Mouse (Mus musculus): ENCODE measurements around the gene Entpd7. TPM values are rescaled to one million over a fixed set of nuclear protein-coding genes. Genes with fewer than 3 reads are reported as not detected.
A peak's percentile ranks its signal among the peaks of the same experiment; 100 is the strongest.

Entpd7 gene
- polyA plus RNA-seq, 2 experiments from 2014 or later = 6.7 to 7.1 TPM

GRCm38 (mm10) chr19:43726510-43727146, 37.2 kb downstream of the Entpd7 start:
- no peak for ATAC-seq

DNA sequence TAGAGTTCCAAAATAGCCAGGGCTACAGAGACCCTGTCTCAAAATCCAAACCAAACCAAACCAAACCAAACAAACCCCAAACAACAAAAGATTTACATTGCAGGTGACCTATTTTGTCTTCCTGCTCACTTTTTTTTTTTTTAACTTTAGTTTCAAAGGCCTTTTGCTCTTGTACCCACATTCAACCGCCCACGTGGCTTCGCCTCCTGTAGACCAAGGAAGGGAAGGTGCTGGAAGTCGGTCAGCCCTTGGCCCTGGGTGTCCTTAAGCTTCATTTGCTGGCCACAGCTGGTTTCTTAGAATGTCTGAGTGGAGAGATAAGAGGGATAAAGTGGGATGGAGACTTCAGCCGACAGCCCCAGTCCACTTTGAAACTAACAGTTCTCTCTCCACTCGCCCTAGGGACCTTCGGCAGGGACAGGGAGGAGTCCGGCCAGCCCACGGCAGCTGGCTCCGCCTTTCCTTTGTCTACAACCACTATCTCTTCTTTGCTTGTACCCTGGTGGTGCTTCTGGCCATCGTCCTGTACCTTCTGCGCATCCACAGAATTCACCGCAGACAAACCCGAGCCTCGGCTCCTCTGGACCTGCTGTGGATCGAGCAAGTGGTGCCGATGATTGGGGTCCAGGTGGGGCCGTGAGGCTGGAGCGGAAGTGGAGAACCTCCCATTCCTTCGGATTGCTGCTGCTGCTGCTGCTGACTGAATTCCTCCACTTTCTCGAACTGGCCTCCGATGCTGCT, 40.0 kb downstream of the Entpd7 start:
- ATAC-seq = no peak

DNA sequence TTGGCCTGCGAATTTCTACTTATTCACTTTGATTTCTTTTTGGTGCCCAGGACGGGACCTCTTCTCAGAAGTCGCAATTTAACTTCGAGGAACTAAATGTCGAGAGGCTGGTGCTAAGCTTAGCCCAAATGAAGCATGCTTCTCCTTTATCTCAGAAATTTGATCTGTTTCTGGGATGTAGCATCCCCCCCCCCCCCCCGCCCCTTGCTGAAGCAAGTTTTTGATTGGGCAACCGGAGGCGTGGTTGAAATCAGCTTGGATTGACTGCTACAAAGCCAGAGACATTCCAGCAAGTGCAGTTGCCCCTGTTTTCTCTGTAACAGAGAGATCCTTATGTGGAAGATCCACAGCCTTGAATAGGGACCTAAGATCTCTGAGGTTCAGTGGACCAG, 40.6 kb downstream of the Entpd7 start:
- ATAC-seq = no peak

DNA sequence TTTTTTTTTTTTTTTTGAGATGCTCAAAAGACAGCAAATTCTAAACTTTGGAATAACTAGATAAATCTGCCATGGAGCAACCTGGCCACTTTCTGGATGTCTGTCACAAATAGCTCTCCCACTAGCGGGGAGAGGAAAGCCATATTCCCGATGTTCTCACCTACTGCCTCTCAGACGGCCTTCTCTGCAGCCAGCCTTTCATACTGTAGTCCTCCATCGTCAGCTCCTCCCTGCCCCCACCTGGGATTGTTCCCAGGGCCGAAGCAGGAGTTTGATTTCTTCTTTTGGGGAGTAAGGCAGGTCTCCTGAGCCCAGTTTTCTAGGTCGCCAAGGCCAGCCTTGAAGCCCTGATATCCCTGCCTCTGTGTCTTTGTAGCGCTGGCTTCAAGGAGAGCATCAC, 41.7 kb downstream of the Entpd7 start:
- no peak for ATAC-seq

GRCm38 (mm10) chr19:43738409-43738808, 48.9 kb downstream of the Entpd7 start:
- ATAC-seq = no peak

GRCm38 (mm10) chr19:43743401-43743800, 53.9 kb downstream of the Entpd7 start:
- ATAC-seq = no peak

DNA sequence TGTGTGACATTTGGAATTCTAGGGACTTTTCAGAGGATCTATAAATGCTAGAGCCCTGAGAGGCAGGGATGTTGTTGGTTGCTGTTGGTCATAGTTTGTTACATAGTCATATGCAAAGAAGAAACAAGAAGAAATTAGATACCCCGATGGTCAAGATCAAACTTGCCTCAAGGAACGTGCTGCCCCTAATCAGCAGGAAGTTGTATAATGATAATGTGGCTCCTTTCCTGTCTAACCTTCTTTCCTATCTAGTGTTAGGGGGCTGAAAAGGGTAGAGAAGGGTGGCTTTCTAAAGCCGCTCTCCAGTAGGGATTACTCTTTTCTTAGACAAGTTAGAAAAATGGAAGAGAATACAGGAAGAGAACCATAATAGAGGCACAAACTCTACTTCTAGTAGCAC, 56.3 kb downstream of the Entpd7 start:
- no peak for ATAC-seq

DNA sequence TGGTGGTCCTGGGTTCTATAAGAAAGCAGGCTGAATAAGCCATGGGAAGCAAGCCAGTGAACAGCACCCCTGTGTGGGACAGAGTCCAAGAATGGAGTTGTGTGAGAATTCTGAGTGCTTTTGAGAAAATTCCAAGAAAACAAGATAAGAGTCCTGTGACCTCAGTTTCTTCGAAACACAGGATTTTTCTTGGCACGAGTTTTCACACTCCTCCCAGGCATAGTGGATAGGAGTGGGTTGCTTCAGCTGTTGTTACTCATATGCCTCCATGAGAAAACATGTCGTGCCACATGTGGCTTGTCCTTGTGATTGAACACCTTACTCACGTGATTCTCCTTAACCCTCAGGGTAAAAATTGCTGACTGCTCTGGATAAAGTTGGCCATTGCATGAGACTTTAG, 58.4 kb downstream of the Entpd7 start:
- no peak for ATAC-seq

DNA sequence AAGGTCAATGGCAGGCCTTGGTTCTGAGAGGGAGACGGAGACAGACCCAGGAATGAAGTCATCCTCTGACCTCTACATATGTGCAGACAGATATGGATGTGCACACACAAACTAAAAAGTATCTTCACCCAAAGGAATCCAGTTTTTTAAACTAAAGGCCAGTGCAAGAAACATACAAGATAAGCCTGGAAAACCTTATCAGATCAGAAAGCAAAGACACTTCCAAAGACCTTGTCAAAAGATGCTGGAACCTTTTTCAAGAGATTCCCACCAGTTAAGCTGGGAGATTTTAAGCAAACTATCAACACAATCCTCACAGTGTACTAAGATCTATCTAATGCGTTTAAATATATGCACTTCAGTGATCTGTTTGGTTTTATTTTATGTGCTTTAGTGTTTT, 60.5 kb downstream of the Entpd7 start:
- no peak for ATAC-seq

- ATAC-seq = peak; percentile 83
These were observed 63.2 kb downstream of the Entpd7 start, which contains the start of the genes Cutc and Cox15 for GRCm38 (mm10) chr19:43752489-43753225. Gene Cutc (plus strand): TSS chr19:43752996. Gene Cox15 (minus strand): TSS chr19:43753000.

GRCm38 (mm10) chr19:43753226-43753835, 63.9 kb downstream of the Entpd7 start:
- ATAC-seq = peak; percentile 81

DNA sequence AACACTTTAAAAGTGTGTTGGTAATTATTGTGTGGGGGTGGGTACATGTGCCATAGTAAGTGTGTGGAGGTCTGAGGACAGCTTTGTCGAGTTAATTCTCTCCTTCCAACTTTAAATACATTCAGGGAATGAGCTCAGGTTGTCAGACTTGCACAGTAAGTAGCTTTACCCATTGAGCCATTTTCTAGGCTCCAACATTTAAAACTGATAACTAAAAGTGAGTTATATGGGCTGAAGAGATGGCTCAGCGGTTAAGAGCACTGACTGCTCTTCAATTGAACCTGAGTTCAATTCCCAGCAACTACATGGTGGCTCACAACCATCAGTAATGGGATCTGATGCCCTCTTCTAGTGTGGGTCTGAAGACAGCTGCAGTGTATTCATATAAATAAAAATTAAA, 64.8 kb downstream of the Entpd7 start:
- no peak for ATAC-seq

DNA sequence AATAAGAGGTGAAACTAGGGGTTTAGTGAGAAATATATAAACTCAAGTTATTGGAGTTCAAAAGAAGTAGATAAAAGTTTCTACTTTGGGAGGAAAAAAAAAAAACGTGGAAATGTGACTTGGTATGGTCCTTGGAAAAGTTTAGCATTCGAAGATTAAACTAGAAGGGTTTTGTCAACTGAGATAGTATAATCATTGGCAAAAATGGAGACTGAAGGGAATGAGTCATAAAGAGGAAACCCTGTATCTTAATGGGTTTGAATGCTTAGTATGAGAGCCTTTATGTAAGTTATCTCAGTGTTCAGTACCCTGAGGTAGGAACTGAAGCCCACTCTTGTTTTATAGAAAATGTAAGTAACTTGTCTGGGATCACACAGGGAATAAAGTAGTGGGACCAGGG, 65.4 kb downstream of the Entpd7 start:
- ATAC-seq = no peak

GRCm38 (mm10) chr19:43760504-43760903, 71.0 kb downstream of the Entpd7 start:
- ATAC-seq = peak; percentile 78

GRCm38 (mm10) chr19:43761543-43762256, 72.2 kb downstream of the Entpd7 start:
- no peak for ATAC-seq

DNA sequence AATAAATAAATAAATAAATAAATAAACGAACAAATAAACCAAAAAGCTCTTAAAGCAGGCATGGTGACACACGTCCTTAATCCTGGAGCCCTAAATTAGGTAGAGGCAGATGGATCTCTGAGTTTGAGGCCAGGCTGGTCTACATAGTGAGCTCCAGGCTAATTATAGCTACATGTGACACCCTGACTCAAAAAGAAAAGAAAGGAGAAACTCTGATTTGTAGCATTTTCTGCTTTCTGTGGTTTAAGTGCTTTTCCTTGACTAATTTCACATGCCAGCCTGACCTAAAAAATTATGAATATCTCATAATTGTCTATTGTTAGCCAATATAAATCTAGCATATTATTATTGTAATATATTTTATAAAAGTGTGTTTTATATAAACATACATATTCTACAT, 72.9 kb downstream of the Entpd7 start:
- ATAC-seq = no peak

- ATAC-seq = no peak
These were observed 77.0 kb downstream of the Entpd7 start for GRCm38 (mm10) chr19:43766451-43766850.

- ATAC-seq = no peak
These were observed 78.3 kb downstream of the Entpd7 start for GRCm38 (mm10) chr19:43767549-43768322.

- ATAC-seq = no peak
These were observed 80.0 kb downstream of the Entpd7 start for GRCm38 (mm10) chr19:43769366-43769960.

GRCm38 (mm10) chr19:43770584-43770983, 81.1 kb downstream of the Entpd7 start:
- ATAC-seq = no peak

GRCm38 (mm10) chr19:43771499-43771969, 82.1 kb downstream of the Entpd7 start:
- ATAC-seq = peak; percentile 80
